Mouse (Mus musculus) frontal cortex, postnatal 14 days (tissue): Measurements from ENCODE around the gene 1110065P20Rik.

ENCODE experiments used
- DNase-seq, 2 experiments: peaks; one replicate each; pipeline ENCODE4 v3.0.0; 2022; ENCODE audit warnings: low spot score in 2 of 2

Gene 1110065P20Rik

DNA sequence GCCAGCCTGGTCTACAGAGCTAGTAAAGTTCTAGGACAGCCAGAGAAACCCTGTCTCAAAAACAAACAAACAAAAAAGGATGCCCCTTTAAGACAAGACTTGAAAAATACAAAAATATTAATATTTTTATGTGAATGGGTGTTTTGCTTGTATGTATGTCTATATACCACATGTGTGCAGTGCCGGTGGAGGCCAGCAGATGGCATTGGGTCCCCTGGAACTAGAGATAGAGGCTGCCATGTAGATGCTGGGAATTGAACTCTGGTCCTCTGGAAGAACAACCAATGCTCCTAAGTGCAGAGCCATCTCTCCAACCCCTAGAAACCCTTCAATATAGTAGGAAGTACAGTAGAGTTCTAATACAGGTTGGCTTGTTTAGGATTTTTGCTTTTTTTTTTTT, 10.0 kb downstream of the 1110065P20Rik start:
- DNase-seq: no peak

- DNase-seq: no peak
Observed at GRCm38 (mm10) chr4:124838035-124838700, 12.8 kb downstream of the 1110065P20Rik start.

- no peak for DNase-seq
Observed at GRCm38 (mm10) chr4:124832796-124833195, 18.2 kb downstream of the 1110065P20Rik start.

DNA sequence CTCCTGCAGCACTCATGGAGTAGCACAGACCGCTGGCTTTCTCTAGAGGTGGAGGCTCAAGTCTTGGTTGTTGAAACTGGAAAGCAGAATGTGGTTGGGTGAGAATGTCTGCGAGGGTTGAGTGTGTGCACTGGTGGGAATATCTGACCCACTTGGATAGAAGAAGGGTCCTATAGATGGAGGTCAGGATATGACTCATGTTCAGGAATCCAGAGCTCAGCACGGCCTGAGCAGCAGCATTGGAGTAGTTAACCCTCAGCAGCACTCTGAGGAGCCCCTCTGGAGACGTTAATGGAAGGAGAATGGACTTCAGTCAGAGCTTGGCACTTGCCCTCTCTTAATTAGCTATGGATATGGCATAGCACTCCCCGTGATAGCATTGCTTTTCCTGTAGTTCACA, 21.3 kb downstream of the 1110065P20Rik start:
- no peak for DNase-seq

- no peak for DNase-seq
Observed at GRCm38 (mm10) chr4:124825371-124825965, 25.5 kb downstream of the 1110065P20Rik start.

- no peak for DNase-seq
Observed at GRCm38 (mm10) chr4:124824967-124825366, 26.0 kb downstream of the 1110065P20Rik start.

DNA sequence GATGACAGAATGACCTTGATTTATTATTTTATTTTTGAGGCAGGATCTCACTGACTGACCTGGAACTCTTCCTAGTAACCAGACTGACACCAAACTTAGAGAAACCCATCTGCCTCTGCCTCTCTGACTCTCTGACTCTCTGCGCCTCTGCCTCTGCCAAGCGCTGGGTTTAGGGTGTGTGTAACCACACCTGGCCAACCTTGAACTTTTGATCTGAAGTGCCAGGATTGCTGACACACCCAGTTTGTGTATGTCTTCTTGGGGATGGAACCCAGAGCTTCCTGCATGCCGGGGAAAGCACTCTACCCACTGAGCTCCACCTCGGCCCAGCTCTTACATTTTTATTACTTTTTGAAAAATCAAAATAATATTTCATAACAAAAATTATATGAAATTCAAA, 32.2 kb downstream of the 1110065P20Rik start:
- no peak for DNase-seq

GRCm38 (mm10) chr4:124817803-124818202, 33.2 kb downstream of the 1110065P20Rik start:
- no peak for DNase-seq

DNA sequence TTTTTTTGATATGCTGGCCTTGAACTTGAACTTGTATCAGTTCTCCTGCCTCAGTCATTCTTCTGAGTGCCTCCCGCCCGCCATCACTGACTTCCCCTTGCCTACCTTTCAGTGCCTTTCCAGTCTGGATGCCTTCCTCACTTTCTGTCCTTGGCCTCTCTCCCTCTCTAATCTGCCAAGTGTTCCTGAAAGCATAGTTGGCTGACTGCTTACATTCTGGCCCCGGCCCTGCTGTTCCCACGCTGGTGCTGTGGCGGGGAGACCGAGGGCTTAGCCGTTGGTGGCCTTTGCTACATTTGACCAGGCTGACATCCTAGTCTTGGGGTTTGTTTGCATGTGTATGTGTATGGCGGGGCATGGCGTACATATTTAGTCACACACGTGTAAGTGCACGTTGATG, 35.1 kb downstream of the 1110065P20Rik start:
- no peak for DNase-seq

DNA sequence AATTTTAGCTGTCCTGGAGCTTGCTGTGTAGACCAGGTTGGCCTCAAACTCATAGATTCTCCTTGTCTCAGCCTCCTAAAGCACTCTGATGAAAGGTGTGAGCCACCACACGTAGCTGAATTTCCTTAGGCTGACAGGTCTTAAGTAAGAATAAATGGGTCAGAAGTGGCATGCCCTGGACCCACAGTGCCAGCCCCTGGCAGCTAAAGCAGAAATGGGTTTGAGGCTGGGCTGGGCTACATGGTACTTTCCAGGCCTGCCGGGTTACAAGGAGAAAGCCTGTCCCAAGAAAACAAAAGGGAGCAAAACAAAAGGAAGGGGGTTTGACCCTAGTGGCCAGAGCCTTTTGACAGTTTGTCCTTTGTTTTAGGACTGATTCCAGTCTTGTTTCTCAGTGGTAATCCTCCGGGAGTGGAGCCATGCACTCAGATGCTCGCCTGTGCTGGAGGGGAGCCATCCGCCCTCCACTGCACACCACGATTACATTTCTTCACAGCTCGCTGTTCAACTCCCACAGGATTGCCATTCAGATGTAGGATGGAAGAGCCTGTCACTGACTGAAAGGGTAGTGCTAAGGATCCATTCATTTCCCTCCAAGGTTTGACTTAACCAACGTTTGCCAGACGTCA, 39.5 kb downstream of the 1110065P20Rik start:
- DNase-seq: peak in 1 of 2 experiments; percentile 28

DNA sequence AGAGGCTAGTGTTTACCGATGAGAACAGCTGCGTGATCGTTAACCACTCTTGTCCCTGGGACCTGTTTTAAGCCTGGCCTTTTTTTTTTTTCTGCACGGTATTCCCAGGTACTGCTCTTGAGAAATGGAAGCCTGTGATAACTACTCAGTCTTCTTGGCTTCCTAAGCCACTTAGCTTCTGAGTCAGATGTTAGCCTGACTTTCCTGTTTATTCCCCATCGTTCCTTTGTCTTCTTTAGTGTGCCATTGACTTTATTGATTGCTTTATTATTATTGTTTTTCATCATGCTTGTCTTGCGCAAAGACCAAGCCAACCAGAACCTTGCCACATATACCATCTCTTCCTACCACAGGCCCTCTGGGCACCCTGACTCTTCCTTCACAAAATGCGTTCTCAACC, 40.9 kb downstream of the 1110065P20Rik start:
- DNase-seq: no peak

- no peak for DNase-seq
Observed at GRCm38 (mm10) chr4:124809136-124809883, 41.7 kb downstream of the 1110065P20Rik start.

DNA sequence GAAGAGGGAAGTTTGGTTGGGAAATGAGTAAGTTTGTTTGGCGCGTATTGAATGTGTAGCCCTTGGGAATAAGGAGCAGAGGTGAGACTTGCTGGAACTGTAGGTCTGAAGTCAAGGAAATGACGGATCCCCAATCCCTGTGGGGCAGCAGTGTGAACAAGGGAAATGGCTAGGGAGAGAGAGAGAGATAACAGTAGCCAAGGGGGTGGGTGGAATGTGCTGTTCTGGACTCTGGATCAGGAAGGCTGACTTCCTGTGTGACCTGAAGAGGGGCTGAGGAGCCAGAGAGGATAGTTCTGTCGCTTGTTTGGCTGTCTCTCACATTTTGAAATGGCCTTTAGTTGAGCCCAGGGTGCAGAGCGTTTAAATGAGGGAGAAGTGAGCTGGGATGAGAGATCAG, 42.5 kb downstream of the 1110065P20Rik start:
- no peak for DNase-seq

- no peak for DNase-seq
Observed at GRCm38 (mm10) chr4:124803406-124803805, 47.6 kb downstream of the 1110065P20Rik start.

DNA sequence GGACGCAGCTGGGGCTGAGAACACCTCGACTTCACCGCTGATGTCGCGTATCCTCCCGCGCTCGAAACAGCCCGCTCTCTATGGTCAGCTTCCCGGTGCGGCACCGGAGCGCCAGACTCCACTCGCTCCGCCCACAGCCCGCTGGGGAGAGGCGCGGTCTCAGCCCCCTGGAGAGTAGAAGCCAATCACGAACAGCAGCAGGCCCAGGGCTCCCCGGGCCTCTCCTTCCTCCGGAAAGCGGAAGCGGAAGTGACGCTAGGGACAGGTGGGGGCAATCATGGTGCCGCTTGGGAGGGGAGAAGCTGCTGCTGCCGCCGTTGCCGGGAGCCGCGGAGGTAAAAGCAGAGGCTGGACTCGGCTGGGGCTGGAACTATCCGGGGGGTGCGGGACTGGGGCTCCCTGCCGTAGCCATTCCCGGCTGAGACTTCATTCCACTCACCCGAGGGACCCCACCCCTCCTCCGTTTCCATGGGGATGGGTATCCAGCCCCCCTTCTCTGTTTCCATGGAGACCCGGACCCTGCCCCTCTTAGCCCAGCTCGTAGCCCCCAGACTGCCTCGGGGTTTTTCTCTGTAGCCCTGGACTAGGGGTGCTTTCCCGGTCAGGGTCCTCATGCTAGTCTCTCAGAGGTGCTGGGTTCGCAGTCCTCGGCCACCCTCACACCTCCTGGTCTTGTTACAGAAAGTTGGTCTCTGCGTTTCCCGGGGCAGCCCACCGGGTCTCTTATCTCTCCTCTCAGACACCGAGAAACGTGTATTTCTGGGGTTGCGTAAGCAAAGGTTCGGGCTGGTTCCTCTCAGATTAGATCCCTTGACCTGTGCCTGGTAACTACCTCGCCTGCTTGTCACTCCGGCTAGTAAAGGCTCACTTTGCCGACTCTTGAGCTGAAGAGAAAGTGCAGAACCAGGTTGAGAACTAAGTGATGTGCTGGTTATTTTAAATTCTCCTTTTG, 48.4 kb downstream of the 1110065P20Rik start:
- DNase-seq: peak; percentile 92 to 93

GRCm38 (mm10) chr4:124801552-124802308, 49.3 kb downstream of the 1110065P20Rik start, which contains the start of gene Mtf1:
TSS of gene Mtf1 (plus strand) at chr4:124802104.
- DNase-seq: peak; percentile 75 to 84
